ENCODE assay signal across 11 mouse cellular contexts in the genomic region with DNA sequence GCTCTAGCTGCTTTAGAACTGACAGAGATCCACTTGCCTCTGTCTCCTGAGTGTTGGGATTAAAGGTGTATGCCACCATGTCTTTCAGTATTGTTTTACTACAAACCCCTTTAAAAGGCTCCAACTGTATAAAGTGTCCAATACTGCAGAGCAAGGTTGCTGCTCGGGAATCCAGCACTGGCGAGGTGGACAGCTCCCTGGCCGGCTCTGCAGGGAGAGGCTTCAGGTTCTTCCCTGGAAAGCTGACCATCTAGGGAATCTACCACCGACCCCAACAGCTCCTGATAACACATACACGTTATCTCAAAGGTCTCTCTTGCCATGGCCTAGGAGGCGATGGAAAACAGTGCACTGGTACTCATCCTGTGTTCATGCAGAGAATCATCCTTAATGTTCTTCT.
DNase-seq lines count a peak whose midpoint lies in the region; ATAC-seq lines count a peak whose summit lies in the region.
"Had no signal": no experiment of that assay in that cellular context is flagged by ENCODE, and none has a peak within 500 bp of the region (broad histone marks: within the 10 kb centered on the region; RNA-seq: fewer than 3 reads in every experiment).

No protein-coding gene starts in this region.

- peak; percentile 14 for DNase-seq in kidney, postnatal 14 days
- peak; percentile 7 to 10 for DNase-seq in B cell, adult 2 months
- peak; percentile 42 for DNase-seq in Muller cell, postnatal 12 days (ENCODE audit: inconsistent ontology term)
- peak; percentile 86 for DNase-seq in limb, embryonic 10.5 days (ENCODE audit: low spot score)
- DNase-seq in T-cell, adult 2 months (ENCODE audit: low spot score): no peak
- no peak for DNase-seq in urinary bladder, adult 18-20 months (ENCODE audit: low spot score in 2 of 2)
- no peak for DNase-seq in thymus, postnatal 25 days
- DNase-seq: gastrocnemius, postnatal 25 days; spleen, adult 18-20 months had no signal

- no peaks in the 10 kb centered on the region for H3K9me3 ChIP-seq in kidney, embryonic 15.5 days (replicated peaks)
- no peaks in the 10 kb centered on the region for H3K9me3 ChIP-seq in limb, embryonic 10.5 days (replicated peaks)
- H3K9me3 ChIP-seq: limb, embryonic 12.5 days had no signal

- 10% methylated on average over 6 of the region's 6 CpGs for WGBS in kidney, embryonic 15.5 days
- 11% methylated on average over 6 of the region's 6 CpGs for WGBS in limb, embryonic 10.5 days

- H3K27ac ChIP-seq in kidney, embryonic 15.5 days: no peak overlapping the region
- no peak overlapping the region for H3K27ac ChIP-seq in limb, embryonic 10.5 days
- H3K27ac ChIP-seq: limb, embryonic 12.5 days had no signal

- no peak for ATAC-seq in kidney, embryonic 15.5 days (replicated peaks; ENCODE audit: low FRiP score)

- H3K36me3 ChIP-seq in kidney, embryonic 15.5 days: no peaks in the 10 kb centered on the region
- no peaks in the 10 kb centered on the region for H3K36me3 ChIP-seq in limb, embryonic 10.5 days
- H3K36me3 ChIP-seq: limb, embryonic 12.5 days had no signal

- H3K27me3 ChIP-seq in kidney, embryonic 15.5 days: no peaks in the 10 kb centered on the region
- no peaks in the 10 kb centered on the region for H3K27me3 ChIP-seq in limb, embryonic 10.5 days (ENCODE audit: low read depth, poor library complexity, severe bottlenecking)
- H3K27me3 ChIP-seq: limb, embryonic 12.5 days had no signal

- H3K4me2 ChIP-seq in kidney, embryonic 15.5 days: no peak overlapping the region
- H3K4me2 ChIP-seq: limb, embryonic 12.5 days had no signal

- H3K4me3 ChIP-seq in kidney, embryonic 15.5 days (replicated peaks): no peak overlapping the region
- H3K4me3 ChIP-seq in limb, embryonic 10.5 days: no peak overlapping the region
- H3K4me3 ChIP-seq: limb, embryonic 12.5 days had no signal

- no peaks in the 10 kb centered on the region for H3K4me1 ChIP-seq in kidney, embryonic 15.5 days
- no peaks in the 10 kb centered on the region for H3K4me1 ChIP-seq in limb, embryonic 10.5 days
- H3K4me1 ChIP-seq: limb, embryonic 12.5 days had no signal

- no peak overlapping the region for H3K9ac ChIP-seq in kidney, embryonic 15.5 days
- H3K9ac ChIP-seq: limb, embryonic 12.5 days had no signal

Comparison
In these comparisons a context has a peak if more than half of its experiments do, and no peak if none do; other contexts are left out.
1. DNase-seq: peak in kidney, postnatal 14 days (single experiment), B cell, adult 2 months (2 of 2), Muller cell, postnatal 12 days (single experiment) and limb, embryonic 10.5 days (single experiment); none in T-cell, adult 2 months (single experiment), urinary bladder, adult 18-20 months (0 of 2) and thymus, postnatal 25 days (single experiment).